Mouse (Mus musculus): ENCODE data around the gene Zfp688.
"Not testable (repeated sequence)": the region's sequence is repeated elsewhere in the genome, so short reads cannot be mapped to it uniquely, and the experiment has no call there.

The Zfp688 gene

DNA sequence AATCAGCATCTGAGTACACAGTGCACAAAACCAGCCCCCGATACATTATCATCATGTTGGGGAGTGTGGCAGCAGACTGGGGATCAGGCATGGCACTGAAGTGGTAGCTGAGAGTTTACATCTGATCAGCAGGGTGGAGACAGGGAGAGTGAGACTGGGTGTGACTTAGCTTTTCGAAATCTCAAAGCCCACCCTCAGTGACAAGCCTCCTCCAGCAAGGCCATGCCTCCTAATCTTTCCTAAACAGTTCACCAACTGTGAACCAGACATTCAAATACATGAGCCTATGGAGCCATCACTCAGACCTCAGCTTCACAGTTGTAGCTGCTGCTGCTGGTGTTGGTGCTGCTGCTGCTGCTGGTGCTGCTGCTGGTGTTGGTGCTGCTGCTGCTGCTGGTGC, 10.4 kb downstream of the Zfp688 start:
- no peak for DNase-seq (ENCODE audit: low spot score in 2 of 2)

DNA sequence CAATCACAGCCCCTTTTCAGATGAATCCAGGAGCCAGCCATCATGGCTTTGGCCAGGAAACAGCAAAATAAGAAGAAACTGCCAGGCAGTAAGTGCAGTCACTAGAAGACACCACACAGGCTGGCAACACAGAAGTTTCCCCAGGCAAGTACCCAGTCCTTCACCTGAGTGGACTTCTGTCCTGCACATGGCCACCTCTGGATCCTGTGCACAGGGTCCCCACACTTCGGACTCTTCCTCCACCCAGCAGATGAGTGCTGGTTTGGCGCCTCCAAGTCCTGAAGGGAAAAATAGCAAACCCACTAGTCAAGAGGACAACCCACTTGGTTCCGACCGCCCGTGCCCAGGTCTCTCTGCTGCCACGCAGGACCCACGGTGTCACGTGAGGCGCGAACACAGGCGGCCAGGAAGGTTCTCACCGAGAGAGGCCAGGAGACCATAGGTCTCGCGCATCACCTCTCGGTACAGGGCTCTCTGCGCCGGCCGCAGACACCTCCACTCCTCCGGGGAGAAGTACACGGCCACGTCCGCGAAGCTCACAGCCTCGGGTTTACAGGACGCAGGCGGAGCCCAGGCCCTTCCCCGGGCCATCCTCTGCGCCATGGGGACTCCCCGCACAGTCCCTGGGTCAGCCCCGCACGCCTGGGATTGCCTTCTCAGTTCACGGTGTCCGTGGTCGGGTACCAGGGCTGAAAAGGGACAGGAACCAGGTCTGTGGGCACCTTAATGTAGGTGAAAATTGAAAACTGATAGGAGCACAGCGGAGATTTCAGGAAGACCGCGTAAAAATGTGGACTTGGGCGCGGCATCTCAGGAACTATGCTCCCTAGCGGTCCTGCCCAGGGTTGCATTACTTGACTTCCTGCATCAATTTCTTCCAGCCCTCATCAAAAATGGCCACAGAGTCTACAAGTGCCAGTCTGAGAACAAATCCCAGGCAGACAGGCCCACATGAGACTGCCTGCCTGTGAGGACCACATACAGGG, 15.6 kb downstream of the Zfp688 start, which contains the start of gene Zfp764:
TSS of gene Zfp764 (minus strand) at position 821 of the 986 bp plus-strand sequence.
- DNase-seq (ENCODE audit: low spot score in 2 of 2) = peak; percentile 62 to 70

DNA sequence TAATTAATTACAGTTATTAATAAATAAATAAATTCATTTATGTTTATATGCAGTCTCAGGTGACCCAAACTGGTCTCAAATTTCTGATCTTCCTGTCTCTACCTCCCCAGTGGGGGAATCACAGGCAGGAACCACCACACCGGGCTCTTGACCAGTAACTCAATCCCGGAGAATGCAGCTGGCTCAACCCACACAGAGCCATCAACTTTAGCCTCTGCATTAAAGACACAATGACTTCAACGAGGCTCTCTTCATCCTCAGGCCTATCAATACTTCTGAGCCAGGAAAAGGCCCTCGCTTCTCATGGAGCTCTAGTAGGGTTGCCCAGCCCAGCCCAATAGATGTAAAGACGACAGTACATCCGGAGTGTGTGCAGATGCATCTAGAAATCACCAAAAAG, 17.8 kb downstream of the Zfp688 start:
- not testable (repeated sequence) for DNase-seq (ENCODE audit: low spot score in 2 of 2)

DNA sequence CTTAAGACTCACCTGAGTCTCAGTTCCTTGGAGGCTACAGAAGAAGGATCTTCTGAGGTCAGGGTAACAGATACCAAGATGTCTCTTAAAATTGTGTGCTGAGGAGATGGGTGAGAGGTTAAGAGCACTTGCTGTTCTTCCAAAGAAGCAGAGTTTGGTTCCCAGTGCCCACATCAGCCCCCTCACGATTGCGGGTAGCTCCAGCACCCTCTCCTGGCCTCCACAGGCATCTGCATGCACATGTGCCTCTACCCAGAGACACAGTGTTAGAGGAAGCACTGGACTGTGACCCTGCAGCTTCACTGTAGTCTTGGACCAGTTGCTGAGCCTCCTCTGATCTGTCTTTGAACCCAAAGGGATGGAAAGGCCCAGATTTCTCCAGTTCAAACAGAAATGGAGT, 18.9 kb downstream of the Zfp688 start:
- DNase-seq (ENCODE audit: low spot score in 2 of 2) = no peak

DNA sequence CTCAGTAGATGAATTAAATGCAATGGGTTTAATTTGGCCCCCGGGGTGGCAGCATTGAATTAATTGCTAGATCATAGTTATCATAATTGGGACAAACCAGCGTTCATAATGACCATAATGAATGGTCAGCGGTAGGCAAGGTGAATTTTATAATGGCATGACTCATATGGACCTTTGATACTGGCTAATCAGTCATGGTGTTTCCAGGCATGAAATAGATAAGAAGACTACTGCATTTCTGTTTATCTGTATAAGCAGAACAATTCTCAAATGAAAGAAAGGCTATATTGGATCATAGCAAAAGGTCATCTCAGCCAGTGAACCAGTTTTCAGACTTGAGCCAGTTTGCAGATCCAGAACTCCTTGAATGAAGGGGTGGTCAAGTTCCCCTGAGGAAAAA, 21.5 kb downstream of the Zfp688 start:
- DNase-seq (ENCODE audit: low spot score in 2 of 2) = no peak

DNA sequence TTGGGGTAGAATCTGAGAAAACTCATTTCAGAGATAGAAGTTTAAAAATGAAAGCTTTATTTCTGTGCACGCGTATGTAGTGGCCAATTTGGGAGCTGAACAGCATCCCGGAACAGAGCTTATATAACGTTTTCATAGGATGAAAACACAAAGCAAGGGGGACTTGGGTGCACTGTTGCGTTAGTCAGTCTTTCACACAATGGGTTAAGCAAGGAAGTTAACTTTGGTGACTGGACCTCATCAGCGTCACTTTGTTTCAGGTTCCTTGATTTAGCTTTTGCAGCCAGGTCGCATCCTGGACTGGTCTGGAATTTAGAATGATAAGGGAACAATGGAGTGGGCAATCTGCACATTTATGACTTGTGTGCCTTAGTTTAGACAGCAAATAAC, 27.9 kb downstream of the Zfp688 start:
- no peak for DNase-seq (ENCODE audit: low spot score in 2 of 2)

DNA sequence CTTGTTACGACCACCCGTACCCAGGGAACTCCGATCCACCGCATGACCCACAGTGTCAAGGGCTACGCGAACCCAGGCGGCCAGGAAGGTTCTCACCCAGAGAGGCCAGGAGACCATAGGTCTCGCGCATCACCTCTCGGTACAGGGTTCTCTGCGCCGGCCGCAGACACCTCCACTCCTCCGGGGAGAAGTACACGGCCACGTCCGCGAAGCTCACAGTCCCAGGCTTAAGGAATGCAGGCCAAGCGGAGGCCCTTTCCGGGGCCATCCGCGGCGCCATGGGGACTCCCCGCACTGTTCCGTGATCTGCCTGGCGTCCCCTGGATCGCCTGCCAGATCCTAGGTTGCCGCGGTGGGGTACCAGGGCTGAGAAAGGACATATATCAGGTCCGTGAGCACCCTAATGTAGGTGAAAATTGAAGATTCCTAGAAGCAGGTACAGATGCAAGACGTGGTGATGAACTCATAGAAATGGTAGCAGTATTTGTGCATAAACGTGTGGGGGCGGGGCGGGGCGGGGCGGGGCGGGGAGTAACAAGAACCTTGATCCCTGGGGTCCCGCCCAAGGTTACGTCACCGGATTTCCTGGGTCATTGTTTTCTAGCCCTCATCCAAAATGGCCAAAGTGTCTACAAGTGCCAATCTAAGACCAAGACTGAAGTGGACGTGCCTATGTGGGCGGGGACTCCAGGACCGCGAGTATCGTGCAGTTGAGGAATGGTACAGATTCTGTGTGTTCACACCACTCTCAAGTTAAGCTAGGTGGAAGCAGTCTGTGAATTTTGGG, 28.5 kb downstream of the Zfp688 start, which contains the start of gene E430018J23Rik:
TSS of gene E430018J23Rik (minus strand) at position 473 of the 787 bp plus-strand sequence.
- peak; percentile 93 to 96 for DNase-seq (ENCODE audit: low spot score in 2 of 2)

DNA sequence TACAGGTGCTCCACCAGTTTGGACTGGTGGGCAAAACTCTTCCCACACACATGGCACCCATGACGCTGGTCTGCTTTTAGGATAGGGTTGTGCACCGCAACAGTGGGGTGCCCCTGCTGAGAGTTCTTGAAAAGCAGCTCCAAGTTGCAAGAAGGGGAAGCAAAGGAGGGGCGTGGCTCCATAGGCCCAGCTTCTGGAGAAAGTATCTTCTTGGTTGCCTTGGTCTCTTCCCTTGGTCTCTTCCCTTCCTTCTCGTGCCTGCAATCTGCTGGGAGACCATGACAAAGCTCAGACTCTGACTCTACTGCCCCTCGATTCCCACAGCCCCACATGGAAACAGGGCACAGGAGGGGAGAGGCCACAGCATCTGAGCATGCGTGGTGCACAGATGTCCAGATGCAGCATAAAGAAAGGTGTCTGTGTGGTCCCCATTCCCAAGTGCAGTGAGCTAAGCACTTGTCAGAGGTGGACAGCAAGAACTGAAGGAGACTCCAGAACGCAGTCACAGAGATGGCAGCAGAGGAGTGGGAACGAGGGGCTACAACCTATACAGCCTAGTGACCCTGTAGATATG, 29.5 kb downstream of the Zfp688 start:
- no peak for DNase-seq (ENCODE audit: low spot score in 2 of 2)

DNA sequence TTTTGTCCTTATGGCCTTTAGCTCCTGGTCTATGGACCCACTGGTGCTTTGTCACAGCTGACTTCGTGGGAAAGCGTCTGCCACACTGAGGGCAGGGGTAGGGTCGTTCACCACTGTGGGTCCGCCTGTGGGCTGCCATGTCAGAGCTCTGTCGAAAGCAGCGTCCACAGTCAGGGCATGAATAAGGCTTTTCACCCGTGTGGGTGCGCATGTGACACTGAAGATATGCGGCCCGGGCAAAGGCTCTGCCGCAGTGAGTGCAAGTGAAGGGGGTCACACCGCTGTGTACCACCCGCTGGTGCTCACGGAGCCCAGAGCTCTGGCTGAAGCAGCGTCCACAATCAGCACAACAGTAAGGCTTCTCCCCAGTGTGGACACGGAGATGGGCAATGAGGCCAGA, 30.3 kb downstream of the Zfp688 start:
- no peak for DNase-seq (ENCODE audit: low spot score in 2 of 2)

DNA sequence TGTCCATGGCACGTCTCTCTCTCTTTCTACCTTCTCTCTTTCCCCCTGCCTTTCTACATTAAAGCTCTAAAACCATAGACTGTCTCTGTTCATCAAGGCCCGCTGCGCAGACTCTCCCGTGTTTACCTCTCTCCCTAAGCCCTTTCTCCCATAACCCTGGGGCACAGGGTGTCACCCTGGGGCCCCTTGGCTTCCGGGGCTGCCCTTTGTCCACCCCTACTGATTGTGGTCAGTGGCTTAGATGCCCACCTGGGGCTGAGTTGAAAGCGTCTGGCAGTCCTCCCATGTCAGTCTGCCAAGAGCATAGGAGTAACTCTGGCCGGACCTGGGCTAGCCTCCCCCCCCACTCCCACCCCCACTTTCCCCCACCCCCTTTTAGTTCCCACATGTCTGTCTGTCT, 31.6 kb downstream of the Zfp688 start:
- DNase-seq (ENCODE audit: low spot score in 2 of 2) = no peak

DNA sequence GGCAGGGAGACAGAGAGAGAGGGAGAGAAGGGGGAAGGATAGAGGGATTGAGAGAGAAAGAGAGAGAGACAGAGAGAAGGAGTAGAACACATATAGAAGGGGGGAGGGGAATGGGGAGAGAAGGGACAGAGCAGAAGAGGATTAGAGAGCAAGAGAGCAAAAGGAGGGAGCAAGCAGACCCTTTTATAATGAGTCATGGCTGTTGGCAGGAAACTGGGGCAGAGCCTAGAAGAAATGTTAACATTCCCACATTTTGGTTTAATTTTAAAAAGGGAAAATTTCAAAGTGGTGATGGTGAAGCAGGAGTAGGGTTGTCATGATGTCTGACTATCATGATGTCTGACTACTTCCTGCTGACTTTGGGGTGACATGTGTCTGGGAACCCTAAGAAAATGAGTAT, 33.7 kb downstream of the Zfp688 start:
- not testable (repeated sequence) for DNase-seq (ENCODE audit: low spot score in 2 of 2)

DNA sequence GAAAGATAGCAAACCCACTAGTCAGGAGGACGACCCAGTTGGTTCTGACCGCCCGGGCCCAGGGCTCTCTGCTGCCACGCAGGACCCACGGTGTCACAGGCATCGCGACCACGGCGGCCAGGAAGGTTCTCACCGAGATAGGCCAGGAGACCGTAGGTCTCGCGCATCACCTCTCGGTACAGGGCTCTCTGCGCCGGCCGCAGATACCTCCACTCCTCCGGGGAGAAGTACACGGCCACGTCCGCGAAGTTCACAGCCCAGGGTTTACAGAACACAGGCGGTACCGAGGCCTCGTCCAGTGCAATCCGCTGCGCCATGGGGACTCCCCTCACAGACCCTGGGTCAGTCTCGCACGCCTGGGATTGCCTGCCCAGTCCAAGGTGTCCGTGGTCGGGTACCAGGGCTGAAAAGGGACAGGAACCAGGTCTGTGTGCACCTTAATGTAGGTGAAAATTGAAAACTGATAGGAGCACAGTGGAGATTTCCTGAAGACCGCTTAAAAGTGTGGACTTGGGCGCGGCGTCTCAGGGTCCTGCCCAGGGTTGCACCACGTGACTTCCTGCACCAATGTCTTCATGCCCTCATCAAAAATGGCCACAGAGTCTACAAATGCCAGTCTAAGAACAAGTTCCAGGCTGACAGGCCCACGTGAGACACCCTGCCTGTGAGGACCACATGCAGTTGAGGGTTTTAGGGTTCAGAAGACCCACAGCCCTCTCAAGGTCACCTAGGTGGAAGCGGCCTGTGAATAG, 35.1 kb downstream of the Zfp688 start, which contains the start of gene 9130019O22Rik:
TSS of gene 9130019O22Rik (minus strand) at position 526 of the 752 bp plus-strand sequence.
- peak; percentile 82 to 91 for DNase-seq (ENCODE audit: low spot score in 2 of 2)

DNA sequence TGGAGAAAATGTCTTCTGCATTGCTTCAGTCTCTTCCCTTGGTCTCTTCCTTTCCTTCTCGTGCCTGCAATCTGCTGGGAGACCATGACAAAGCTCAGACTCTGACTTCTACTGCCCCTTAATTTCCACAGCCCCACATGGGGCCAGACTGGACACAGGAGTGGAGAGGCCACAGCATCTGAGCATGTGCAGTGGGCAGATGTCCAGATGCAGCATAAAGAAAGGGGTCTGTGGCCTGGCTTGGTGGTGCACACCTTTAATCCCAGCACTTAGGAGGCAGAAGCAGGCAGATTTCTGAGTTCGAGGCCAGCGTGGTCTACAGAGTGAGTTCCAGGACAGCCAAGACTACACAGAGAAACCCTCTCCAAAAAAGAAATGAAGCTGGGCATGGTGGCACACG, 36.3 kb downstream of the Zfp688 start:
- not testable (repeated sequence) for DNase-seq (ENCODE audit: low spot score in 2 of 2)

DNA sequence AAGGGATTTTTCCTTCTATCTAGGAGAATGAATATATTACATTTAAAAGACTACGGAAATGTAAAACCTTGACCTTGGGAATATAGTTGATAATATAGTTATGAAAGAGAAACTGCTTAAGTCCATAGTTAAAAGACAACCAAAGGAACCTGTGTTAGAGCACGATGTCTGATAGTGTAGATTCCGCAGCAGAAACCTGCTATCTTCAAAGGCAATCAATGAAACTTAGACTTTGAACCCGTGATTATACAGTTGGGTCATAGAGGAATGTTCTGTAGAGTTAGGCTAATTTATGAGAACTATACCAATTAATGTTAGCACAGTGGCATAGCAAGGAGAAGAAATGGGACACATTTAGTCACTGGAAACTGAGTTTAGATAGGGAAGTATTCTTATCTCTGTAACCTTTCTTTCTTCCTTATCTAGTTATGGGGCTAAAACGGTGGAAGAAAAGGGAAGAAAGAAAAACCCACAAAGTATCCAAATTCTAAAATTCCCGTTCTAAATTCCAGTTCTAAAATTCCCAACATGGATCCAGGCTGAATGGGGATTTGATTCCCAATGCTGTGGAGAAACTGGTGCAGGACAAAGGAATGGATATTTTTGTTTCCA, 43.5 kb downstream of the Zfp688 start:
- no peak for DNase-seq (ENCODE audit: low spot score in 2 of 2)

DNA sequence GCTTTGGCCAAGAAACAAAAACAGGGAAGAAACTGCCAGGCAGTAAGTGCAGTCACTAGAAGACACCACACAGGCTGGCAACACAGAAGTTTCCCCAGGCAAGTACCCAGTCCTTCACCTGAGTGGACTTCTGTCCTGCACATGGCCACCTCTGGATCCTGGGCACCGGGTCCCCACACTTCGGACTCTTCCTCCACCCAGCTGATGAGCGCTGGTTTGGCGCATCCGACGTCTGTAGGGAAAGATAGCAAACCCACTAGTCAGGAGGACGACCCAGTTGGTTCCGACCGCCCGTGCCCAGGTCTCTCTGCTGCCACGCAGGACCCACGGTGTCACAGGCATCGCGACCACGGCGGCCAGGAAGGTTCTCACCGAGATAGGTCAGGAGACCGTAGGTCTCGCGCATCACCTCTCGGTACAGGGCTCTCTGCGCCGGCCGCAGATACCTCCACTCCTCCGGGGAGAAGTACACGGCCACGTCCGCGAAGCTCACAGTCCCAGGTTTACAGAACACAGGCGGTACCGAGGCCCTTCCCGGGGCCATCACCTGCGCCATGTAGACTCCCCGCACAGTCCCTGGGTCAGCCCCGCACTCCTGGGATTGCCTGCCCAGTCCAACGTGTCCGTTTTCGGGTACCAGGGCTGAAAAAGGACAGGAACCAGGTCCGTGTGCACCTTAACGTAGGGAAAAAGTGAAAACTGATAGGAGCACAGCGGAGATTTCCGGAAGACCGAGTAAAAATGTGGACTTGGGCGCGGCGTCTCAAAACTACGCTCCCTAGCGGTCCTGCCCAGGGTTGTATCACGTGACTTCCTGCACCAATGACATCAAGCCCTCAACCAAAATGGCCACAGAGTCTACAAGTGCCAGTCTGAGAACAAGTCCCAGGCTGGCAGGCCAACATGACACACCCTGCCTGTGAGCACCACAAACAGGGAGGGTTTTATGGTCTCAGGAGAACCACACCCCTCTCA, 46.3 kb downstream of the Zfp688 start, which contains the start of gene Zfp747:
TSS of gene Zfp747 (minus strand) at position 780 of the 975 bp plus-strand sequence.
- peak; percentile 89 to 92 for DNase-seq (ENCODE audit: low spot score in 2 of 2)

DNA sequence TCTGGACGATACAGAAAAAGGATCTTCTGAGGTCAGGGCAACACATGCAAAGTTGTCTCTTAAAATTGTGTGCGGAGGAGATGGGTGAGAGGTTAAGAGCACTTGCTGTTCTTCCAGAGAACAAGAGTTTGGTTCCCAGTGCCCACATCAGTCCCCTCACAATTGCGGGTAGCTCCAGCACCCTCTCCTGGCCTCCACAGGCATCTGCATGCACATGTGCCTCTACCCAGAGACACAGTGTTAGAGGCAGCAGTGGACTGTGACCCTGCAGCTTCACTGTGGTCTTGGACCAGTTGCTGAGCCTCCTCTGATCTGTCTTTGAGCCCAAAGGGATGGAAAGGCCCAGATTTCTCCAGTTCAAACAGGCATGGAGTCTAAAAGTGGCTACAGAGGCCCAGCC, 50.0 kb downstream of the Zfp688 start:
- not testable (repeated sequence) for DNase-seq (ENCODE audit: low spot score in 2 of 2)

DNA sequence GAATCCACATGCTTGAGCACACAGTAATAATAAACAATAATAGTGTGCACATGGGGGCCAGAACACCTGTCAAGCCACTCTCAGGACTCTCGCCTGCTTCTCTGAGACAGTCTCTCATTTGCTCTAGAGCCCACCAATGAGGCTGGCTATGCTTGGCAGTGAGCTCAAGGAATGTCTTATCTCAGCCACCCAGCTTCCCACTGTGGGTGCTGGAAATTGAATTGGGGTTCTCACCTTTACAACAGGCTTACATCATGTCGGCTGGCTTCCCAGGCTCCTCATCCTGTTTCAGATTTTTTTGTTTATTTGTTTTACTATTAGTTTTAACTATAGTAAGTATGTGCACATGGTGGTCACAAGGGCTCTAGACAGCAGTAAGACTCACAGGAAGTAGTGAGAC, 50.7 kb downstream of the Zfp688 start:
- DNase-seq (ENCODE audit: low spot score in 2 of 2) = no peak

Data from right cerebral cortex, postnatal 36 days (tissue).